Mouse (Mus musculus) gastrocnemius, adult 18-20 months (tissue): ENCODE results near the gene Plb1. TPM values are rescaled to one million over a fixed set of nuclear protein-coding genes. Genes with fewer than 3 reads are reported as not detected.

Experiments
- DNase-seq: peaks from one replicate; pipeline ENCODE4 v3.0.0; 2021; ENCODE audit warnings: low spot score
- total RNA-seq, 2 experiments: library from RNA; stranded (reverse); gene quantifications; 2 replicates each; pipeline ENCODE4 v1.2.3; 2021

Plb1 gene
- total RNA-seq, 2 experiments from 2014 or later: 1.6 to 2.0 TPM

DNA sequence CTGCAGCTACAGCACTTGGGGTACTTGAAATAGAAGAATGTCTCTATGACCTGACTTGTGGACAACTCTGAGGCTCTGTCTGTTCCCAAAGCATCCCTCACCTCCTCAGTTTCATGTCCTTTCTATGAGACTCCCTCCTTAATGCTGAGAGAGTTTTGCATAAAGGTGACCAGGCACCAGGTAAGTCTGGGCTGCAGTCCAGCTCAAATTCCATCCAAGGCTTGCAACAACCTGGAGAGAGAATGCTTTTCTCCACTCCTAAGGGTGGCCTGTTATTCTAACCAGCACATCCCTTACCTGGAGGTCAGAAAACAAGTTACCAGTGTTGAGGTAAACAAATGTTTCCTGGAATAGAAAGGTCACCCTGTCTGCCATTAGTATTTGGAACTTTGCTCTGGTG, 159.8 kb downstream of the Plb1 start:
- DNase-seq: no peak

DNA sequence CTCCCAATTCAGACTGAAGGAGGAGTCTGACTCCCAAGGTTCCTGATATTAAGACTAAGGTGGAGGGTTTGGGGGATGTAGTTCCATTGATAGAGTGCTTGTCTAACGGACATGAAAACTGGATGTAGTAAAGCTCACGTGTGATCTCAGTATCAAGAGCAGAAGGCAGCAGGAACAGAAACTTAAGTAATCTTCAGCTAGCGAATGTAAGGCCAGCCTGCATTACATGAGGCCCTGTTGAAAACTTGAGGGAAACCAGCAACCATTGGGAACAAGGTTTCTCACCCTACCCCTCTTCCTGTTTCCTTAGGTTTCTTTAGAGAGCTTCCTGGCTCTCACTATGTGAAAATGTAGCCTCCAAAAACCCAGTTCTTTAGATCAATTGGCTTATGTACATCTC, 162.1 kb downstream of the Plb1 start:
- DNase-seq: no peak

DNA sequence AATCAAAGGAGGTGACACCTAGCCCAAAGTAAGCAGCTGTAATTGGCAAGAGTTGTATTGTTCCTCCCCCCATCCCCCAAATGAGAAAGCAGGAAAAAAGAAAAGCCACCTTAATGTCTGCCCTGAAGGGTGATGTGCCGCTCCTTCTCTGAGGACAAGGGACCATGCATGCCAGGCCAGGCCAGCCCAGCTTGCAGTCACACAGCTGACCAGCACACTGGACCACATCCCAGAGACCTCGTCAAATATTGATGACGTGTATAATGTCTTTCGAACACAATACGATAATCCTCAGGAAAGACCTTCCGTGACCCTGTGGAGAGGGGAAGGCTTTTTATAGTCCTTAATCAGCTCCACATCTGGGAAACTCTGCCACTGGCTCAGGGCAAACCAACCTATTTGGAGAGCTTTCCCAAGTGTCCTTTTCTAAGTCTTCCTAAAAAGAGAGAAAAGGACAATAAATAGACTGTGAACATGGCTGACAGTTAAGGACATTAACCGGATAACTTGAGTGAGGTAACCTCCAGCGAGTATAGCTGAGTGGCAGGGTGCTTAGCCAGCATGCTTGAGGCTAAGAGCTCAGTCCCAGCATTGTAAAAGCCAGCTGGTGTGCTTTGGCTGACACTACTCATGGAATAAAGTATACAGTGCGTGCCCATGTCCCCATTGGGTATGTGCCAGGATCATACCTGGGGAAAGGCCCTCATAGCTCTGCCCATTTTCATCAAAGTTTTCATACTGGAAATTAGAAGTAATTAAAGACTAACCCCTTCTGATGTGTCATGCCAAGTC, 162.8 kb downstream of the Plb1 start:
- no peak for DNase-seq

DNA sequence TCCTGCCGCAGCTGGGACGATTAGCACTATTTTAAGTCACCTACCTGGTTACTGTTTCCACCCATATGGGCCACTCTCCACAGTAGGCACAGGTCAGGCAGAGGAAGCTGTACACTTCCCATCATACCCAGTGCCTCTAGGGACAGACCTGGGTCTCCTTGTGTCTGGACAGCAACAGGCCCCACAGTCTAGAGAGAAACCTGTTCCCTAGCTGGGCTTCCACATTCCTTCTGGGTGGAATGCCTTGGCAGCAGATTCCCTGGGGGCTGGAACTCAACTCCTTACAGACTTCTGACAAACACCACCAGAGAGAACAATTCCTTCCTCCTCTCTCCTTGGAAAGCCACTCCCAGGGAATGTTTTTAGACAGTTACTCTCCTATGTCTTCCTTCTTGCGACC, 165.2 kb downstream of the Plb1 start:
- no peak for DNase-seq

DNA sequence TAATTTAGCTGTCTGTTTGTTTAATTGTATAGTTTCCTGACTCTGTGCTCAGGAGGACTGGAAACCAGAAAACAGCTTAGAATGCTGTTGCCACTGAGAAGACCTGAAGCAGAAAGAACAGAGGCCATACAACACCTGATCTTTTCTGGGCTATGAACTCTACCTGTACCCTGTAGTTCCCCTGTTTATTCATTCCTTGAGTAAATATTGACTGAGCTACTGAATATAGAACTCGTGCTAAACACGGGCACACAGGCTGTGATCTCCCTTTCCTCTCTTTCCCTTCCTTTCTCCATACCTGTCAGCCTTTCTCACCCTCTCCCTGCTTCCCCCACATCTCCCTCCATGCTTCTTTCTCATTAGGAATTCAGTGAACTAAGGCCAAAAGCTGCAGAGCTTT, 168.4 kb downstream of the Plb1 start:
- DNase-seq: no peak

DNA sequence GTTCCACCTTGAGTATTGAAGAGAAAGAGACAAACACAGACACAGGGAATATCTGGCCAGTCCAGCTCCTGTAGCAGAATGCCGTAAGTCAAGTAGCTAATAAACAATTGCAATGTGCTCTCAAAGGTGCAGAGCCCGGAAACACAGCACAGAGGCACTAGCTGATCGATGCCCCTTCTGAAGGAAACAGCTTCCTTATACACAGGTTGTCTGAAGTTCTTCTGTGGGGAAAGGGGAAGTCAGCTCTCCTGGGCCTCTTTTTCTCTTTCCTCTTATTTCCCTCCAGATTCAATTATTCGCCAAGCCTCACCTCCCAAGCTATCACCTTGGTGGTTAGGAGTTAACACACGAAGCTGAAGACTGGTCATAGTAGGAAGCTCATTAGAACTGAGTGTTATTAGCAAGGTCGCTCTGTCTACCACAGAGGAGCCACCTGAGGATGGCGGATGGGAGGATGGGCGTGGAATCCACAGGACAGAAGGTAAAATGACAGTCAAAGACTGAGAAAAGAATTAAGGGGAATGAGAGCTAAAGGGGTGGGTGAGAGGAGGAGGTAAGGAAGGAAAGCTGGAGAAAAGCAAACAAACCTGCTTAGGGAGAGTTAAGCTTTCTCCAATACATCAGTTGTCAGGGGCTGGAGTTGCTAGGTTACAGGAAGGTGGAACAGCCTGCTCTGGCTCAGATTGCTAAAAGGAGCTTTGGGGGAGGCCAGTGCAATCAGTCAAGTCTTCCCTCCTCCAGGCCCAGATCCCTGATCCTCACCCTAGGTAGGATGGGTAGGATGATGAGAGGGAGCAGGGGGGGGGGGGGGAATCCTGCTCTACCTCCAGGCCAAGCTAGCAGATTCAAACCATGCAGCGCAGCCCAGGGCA, 170.8 kb downstream of the Plb1 start:
- no peak for DNase-seq

DNA sequence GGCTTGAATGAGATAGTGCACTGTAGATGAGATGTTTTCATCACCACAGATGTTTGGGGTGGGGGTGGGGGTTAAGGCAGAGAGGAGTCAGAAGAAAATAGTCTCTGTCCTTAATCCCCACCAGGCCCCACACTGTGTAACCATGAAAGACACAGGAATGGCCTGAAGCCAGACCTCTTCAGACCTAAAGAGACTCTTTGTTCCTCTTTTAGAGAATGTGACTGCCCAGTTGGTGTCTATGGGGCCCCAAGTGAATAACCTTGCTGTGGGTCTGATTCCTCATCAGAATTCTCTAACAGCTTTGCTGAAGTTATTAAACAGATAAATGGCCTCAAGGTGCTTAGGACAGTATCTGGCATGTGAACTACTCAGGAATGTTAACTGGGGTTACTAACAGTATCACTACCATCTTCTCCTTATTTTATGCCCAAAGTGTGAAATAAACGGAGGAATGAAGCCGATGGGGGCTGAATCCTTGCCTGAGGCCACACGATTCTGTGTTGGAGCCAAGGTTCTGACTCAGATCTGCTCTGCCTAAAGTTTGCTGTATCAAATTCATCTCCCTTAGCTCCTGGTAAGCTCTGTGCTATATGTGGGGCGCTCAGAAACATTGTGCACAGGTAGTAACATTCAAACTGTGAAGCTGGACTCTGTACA, 172.8 kb downstream of the Plb1 start:
- no peak for DNase-seq

DNA sequence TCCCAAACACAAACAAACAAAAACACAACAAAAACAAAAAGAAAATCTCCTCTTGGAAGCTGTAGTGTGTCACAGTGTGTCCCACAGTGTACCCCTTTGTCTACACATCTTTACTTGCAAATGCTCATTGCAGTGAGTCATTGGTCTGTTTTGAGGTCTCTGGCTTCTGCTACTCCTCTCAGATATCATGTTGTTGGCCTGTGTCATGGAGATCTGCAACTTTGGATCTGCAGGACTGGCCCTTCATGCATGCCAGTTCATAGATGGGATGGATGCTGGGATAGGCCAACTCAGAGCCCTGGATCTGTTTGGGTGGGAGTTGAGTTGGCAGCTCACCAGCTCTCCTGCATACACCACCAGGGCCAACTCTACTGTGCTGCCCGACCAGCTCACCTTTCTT, 176.3 kb downstream of the Plb1 start:
- DNase-seq: peak; percentile 51

DNA sequence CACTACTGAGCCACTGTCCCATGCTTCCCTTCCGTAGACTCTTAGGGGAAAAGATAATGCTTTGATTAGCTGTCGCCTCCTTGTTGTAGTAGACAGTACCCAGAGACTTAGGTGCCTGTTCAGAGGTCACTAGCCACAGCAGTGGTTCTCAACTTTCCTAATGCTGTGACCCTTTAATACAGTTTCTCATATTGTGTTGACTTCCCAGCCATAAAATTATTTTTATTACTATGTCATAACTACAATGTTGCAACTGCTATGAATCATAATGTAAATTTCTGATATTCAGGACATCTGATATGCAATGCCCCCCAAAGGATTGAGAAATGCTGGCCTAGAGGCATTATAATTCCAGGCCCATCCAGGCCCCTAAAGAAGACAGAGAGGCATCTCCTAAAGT, 177.2 kb downstream of the Plb1 start:
- DNase-seq: no peak

DNA sequence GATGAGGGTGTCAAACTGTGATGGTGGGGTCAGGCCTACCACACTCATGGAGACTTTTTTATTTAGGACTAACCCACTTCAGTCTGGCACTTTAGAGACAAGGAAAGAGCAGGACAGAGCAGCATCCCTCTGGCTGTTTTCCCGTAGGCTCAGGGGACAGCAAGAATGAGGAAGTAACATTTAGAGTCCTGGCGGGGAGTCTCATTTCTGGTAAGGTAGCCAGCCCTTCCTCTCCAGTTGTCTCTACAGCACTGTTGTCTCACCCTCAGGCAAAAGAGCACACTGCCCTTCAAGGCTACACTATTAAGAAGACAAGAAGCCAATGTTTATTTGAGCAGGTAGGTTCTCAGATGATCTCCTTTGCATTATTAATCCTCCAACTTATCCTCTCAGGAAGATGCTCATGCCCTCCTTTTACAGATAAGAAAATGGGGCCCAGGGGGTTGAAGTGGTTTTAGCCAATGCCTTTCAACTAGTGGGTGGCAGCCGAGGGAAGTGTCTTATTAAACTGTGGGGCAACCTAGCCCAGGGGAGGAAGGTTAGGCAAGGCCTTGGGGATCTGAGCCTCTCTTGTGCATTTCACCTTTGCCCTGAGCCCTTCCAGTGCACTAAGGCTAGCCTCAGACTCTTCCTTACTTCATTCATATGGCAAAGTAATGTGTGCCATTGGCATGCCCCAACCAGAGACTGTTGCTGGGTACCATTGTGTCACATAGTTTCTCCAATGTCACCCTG, 178.6 kb downstream of the Plb1 start:
- no peak for DNase-seq

DNA sequence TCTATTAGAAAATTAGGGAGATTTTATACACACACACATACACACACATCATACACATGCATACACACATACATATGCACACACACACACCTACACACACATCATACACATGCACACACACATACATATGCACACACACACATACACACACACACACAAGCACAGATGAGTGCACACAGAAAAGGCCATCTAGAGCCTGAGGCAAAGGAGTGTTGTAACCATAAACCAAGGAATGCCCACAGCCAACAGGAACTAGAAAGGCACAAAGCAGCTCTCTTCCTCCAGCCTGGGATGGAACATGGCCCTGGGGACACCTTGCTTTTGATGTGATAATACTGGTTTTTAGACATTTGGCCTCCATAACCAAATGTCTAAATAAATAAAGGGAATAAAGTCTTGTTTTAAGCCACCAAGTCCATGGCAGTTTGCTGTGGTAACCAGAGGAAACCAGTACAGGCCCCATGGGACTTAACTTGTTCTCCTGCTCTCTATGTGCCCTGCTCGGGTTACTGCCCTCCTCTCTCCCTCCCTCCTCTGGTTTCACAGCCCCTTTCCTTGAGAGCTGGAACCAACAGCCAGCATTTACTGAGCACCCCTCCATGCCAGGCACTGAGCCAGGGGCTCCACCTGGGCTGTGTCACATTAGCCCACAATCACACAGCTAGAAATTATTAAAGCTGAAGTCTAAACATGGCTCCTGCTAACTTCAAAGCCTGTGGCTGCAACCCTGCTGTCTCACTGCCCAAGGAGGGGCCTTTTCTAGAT, 179.9 kb downstream of the Plb1 start:
- DNase-seq: peak; percentile 58

DNA sequence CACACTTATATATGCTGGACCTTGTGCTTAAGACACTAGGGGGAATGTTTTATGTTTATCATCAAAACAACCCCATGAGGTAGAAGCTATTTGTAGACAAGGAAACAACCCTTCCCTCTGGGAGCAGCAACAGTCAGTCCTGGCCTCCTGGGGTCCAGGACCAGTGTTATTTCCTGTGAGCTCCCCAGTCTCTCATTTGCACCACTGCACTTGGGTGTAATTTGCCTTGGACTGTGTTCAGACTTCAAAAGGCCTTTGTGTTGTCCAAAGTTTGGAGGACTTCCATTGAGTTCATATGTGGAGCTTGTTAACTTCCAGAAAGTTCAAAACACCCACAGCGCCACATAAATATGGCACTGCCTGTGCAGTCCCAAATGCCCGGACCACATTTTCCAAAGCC, 180.6 kb downstream of the Plb1 start:
- no peak for DNase-seq

DNA sequence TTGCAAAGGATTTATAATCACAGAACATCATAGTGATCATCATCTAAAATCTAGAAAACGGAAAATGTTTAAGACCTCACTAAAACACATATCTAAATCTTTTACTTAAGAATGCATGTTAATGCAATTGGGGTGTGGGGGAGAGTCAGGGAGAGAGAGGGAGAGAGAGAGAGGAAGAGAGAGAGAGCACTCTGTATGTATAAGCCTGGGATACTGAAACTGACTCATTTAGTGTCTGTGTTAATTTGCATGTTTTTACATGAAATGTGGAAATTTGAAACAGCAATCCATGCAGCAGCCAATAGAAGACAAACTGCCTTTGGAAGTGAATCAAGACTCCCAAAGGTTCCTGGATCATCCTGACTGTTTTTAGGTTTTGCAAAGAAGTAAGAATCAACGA, 181.1 kb downstream of the Plb1 start:
- DNase-seq: no peak

DNA sequence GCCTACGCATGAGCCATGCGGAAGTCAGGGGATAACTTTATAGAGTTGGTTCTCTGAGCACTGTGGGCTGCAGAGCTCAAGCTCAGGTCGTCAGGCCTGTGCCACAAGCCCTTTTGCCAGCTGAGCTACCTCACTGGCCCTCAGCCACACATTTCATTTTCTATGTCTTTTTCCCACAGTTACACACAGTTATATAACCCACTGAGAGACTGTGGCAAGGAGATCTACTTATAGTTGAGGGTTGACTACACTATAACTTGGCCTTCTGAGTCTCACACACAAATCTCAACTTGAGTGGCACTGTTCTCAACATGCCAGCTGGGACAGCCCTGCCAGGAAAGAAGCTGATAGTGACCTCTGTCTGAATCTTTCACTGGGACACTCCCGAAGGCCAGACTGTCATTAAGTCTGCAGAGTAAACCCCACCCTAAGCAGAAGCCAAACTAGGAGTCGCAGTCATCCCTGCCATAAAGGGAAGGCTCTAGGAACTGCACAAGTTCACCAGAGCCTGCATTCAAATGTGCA, 182.0 kb downstream of the Plb1 start:
- peak; percentile 53 for DNase-seq

DNA sequence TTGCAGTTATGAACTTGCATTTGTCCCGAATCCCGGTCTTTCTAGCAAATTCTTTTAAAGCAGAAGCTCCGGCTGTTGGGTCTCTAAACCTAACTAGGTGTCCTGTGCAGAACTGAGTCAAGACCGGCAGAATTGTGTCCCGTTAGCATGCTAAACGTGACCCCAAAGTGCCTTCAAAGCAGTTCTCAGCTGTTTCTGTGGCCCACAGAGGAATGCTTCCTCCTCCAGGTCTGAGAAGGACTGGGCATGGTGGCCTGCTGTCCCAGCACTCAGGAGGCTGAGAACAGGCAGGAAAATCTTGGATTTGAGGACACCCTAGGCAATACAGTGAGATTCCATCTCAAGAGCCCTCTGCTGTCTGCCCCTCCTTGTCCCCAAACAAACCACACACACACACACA, 183.0 kb downstream of the Plb1 start:
- DNase-seq: no peak

Other genes starting within 250 kb of the Plb1 start
- 10 to 100 TPM; 15.9 to 16.3 TPM for gene Fosl2, start 96.9 kb upstream of the Plb1 start, total RNA-seq
- gene Ppp1cb, start 226.1 kb downstream of the Plb1 start, total RNA-seq: 100 to 1,000 TPM; 475 to 504 TPM